8 mouse cellular contexts compared by ENCODE assay signal in genomic region chr11:103133456-103134185, GRCm38 (mm10). TPM values are rescaled to one million over a fixed set of nuclear protein-coding genes. Genes with fewer than 3 reads are reported as not detected.
DNase-seq lines count a peak whose midpoint lies in the region; ATAC-seq and TF ChIP-seq lines count a peak whose summit lies in the region.

No protein-coding gene starts in this region.

- WGBS in bone marrow, adult 2 months, result 50% methylated on average over 6 of the region's 6 CpGs
- WGBS in forebrain, embryonic 16.5 days, result 45% methylated on average over 6 of the region's 6 CpGs
- 77% methylated on average over 6 of the region's 6 CpGs for WGBS in macrophage (ENCODE audit: missing documents)

- peaks cover 37% of the 10 kb centered on the region for H3K79me2 ChIP-seq in macrophage (ENCODE audit: inconsistent target)

- no peak for DNase-seq in left cerebral cortex, adult 2 months (ENCODE audit: extremely low spot score in 1 of 2, low spot score in 2 of 2)
- no peak for DNase-seq in left cerebral cortex, adult 9 months (ENCODE audit: low spot score in 2 of 2)
- no peak for DNase-seq in urinary bladder, postnatal 25 days (ENCODE audit: low spot score)
- no peak for DNase-seq in adrenal gland, adult 18-20 months (ENCODE audit: low spot score in 2 of 2)
- DNase-seq in layer of hippocampus, postnatal 10 days (ENCODE audit: low spot score in 2 of 2), result no peak

- peak overlapping the region; percentile 66 for H3K4me2 ChIP-seq in forebrain, embryonic 16.5 days (ENCODE audit: low read length)

- peak overlapping the region; percentile 42 for H3K4me3 ChIP-seq in left cerebral cortex, adult 2 months
- H3K4me3 ChIP-seq in bone marrow, adult 2 months (replicated peaks; ENCODE audit: control insufficient read depth, low read depth, low read length), result peak overlapping the region; percentile 56
- H3K4me3 ChIP-seq in forebrain, embryonic 16.5 days (replicated peaks; ENCODE audit: low read length), result peak overlapping the region; percentile 43
- H3K4me3 ChIP-seq in macrophage (ENCODE audit: inconsistent target), result peak overlapping the region; percentile 17; the same call in 1 of the 2 replicates

- intact Hi-C loops in left cerebral cortex, adult 2 months (cut with DNase I), result loop anchor here (1.0 kb wide), 1 partner anchor 31 kb away; no protein-coding TSS in a partner anchor

- no peak for TF ChIP-seq POLR2A in bone marrow, adult 2 months (IDR thresholded peaks at IDR 0.05; ENCODE audit: borderline replicate concordance, control insufficient read depth, low read depth, low read length)

- H3K4me1 ChIP-seq in bone marrow, adult 2 months (ENCODE audit: control insufficient read depth, insufficient read depth, low read length), result no peaks in the 10 kb centered on the region
- H3K4me1 ChIP-seq in forebrain, embryonic 16.5 days (replicated peaks; ENCODE audit: control insufficient read depth, insufficient read depth, low read length), result peaks cover 32% of the 10 kb centered on the region

- H3K9ac ChIP-seq in forebrain, embryonic 16.5 days (replicated peaks; ENCODE audit: low read depth, low read length), result peak overlapping the region; percentile 55

- TF ChIP-seq CTCF in left cerebral cortex, adult 2 months (IDR thresholded peaks at IDR 0.05), result no peak
- TF ChIP-seq CTCF in bone marrow, adult 2 months (IDR thresholded peaks at IDR 0.05; ENCODE audit: control insufficient read depth, insufficient read depth, low read length), result no peak

- no peaks in the 10 kb centered on the region for H3K9me3 ChIP-seq in forebrain, embryonic 16.5 days (ENCODE audit: control insufficient read depth, low read length)

- no peaks in the 10 kb centered on the region for H3K36me3 ChIP-seq in forebrain, embryonic 16.5 days (ENCODE audit: control insufficient read depth, insufficient read depth)
- no peaks in the 10 kb centered on the region for H3K36me3 ChIP-seq in macrophage (ENCODE audit: inconsistent target)

- H3K27me3 ChIP-seq in forebrain, embryonic 16.5 days (replicated peaks; ENCODE audit: control insufficient read depth, insufficient read depth, low read length), result no peaks in the 10 kb centered on the region

- peak; percentile 9; the same call in 1 of the 2 replicates for ATAC-seq in forebrain, embryonic 16.5 days

- peak overlapping the region; percentile 98 for H3K27ac ChIP-seq in left cerebral cortex, adult 2 months
- H3K27ac ChIP-seq in bone marrow, adult 2 months (ENCODE audit: control insufficient read depth, insufficient read depth, low read depth, low read length, poor library complexity), result peak overlapping the region; percentile 83
- peak overlapping the region; percentile 79 for H3K27ac ChIP-seq in forebrain, embryonic 16.5 days (ENCODE audit: low read length)
- H3K27ac ChIP-seq in macrophage, result peak overlapping the region; percentile 66

RNA-seq across cellular contexts. Expression of gene Hexim2, which starts 1.4 kb away (rescaled TPM):
- total RNA-seq in left cerebral cortex, adult 2 months (2021), result 10 to 100 TPM; 14.0 to 14.1 TPM
- polyA plus RNA-seq in bone marrow, adult 2 months (2011; ENCODE audit: insufficient read depth, insufficient read length, low replicate concordance, missing spikeins), result 2.8 and 5.7 TPM in 2 replicates
- polyA plus RNA-seq in forebrain, embryonic 16.5 days (2015; fragmentation: Nextera tagmentation; extraction: Ambion mirVana), result 19.9 and 25.9 TPM in 2 replicates
- 10 to 100 TPM in 1 of 26 experiments, 1 to 10 TPM in 25; 2.1 to 11.1 (median 5.4) TPM for total RNA-seq in macrophage (2018; cell fraction: chromatin; rRNA removed)
- 1 to 10 TPM in 24 of 26 experiments, under 1 TPM in 2; 0.91 to 4.9 (median 2.6) TPM for total RNA-seq in macrophage (2018; cell fraction: cytosol; rRNA removed)
- 10 to 100 TPM in 5 of 26 experiments, 1 to 10 TPM in 21; 1.2 to 16.7 (median 6.2) TPM for total RNA-seq in macrophage (2018; cell fraction: nucleus; rRNA removed)
- polyA plus RNA-seq in macrophage (2018), result 0.98 to 2.8 TPM (median 2.6 TPM) in 3 replicates
- total RNA-seq in adrenal gland, adult 18-20 months (2021), result 1 to 10 TPM; 2.8 to 5.6 TPM
- total RNA-seq in layer of hippocampus, postnatal 10 days (2021), result 10 to 100 TPM; 14.4 to 16.9 TPM

RNA-seq across cellular contexts. Expression of gene Hexim1, which starts 17.6 kb away (rescaled TPM):
- 10 to 100 TPM; 49.6 to 50.0 TPM for total RNA-seq in left cerebral cortex, adult 2 months (2021)
- polyA plus RNA-seq in bone marrow, adult 2 months (2011; ENCODE audit: insufficient read depth, insufficient read length, low replicate concordance, missing spikeins), result 14.0 and 21.8 TPM in 2 replicates
- polyA plus RNA-seq in forebrain, embryonic 16.5 days (2015; fragmentation: Nextera tagmentation; extraction: Ambion mirVana), result 3.5 and 4.1 TPM in 2 replicates
- total RNA-seq in macrophage (2018; cell fraction: chromatin; rRNA removed), result 10 to 100 TPM in 22 of 26 experiments, 1 to 10 TPM in 4; 5.4 to 44.3 (median 19.7) TPM
- total RNA-seq in macrophage (2018; cell fraction: cytosol; rRNA removed), result 10 to 100 TPM; 18.2 to 47.9 (median 36.2) TPM
- 10 to 100 TPM; 13.7 to 81.3 (median 44.7) TPM for total RNA-seq in macrophage (2018; cell fraction: nucleus; rRNA removed)
- 18.5 to 31.2 TPM (median 23.4 TPM) in 3 replicates for polyA plus RNA-seq in macrophage (2018)
- 10 to 100 TPM; 71.1 to 83.3 TPM for total RNA-seq in adrenal gland, adult 18-20 months (2021)
- 10 to 100 TPM; 38.0 to 38.7 TPM for total RNA-seq in layer of hippocampus, postnatal 10 days (2021)

RNA-seq across cellular contexts. Expression of gene Acbd4, which starts 32.1 kb away (rescaled TPM):
- 10 to 100 TPM; 72.3 to 88.2 TPM for total RNA-seq in left cerebral cortex, adult 2 months (2021)
- 25.5 and 34.1 TPM in 2 replicates for polyA plus RNA-seq in bone marrow, adult 2 months (2011; ENCODE audit: insufficient read depth, insufficient read length, low replicate concordance, missing spikeins)
- 17.0 and 17.8 TPM in 2 replicates for polyA plus RNA-seq in forebrain, embryonic 16.5 days (2015; fragmentation: Nextera tagmentation; extraction: Ambion mirVana)
- total RNA-seq in macrophage (2018; cell fraction: chromatin; rRNA removed), result 10 to 100 TPM in 19 of 26 experiments, 1 to 10 TPM in 7; 5.0 to 35.6 (median 19.3) TPM
- 10 to 100 TPM in 21 of 26 experiments, 1 to 10 TPM in 5; 6.8 to 26.2 (median 14.3) TPM for total RNA-seq in macrophage (2018; cell fraction: cytosol; rRNA removed)
- total RNA-seq in macrophage (2018; cell fraction: nucleus; rRNA removed), result 10 to 100 TPM in 15 of 26 experiments, 1 to 10 TPM in 11; 4.3 to 28.6 (median 11.3) TPM
- 8.8 to 14.0 TPM (median 10.0 TPM) in 3 replicates for polyA plus RNA-seq in macrophage (2018)
- 100 to 1,000 TPM; 116 to 169 TPM for total RNA-seq in adrenal gland, adult 18-20 months (2021)
- 10 to 100 TPM; 63.1 to 66.1 TPM for total RNA-seq in layer of hippocampus, postnatal 10 days (2021)

RNA-seq across cellular contexts. Expression of gene Plcd3, which starts 32.2 kb away (rescaled TPM):
- 10 to 100 TPM; 16.5 to 19.0 TPM for total RNA-seq in left cerebral cortex, adult 2 months (2021)
- polyA plus RNA-seq in bone marrow, adult 2 months (2011; ENCODE audit: insufficient read depth, insufficient read length, low replicate concordance, missing spikeins), result 2.6 and 5.1 TPM in 2 replicates
- 2.5 and 2.6 TPM in 2 replicates for polyA plus RNA-seq in forebrain, embryonic 16.5 days (2015; fragmentation: Nextera tagmentation; extraction: Ambion mirVana)
- total RNA-seq in macrophage (2018; cell fraction: chromatin; rRNA removed), result 1 to 10 TPM in 2 of 26 experiments, under 1 TPM in 12, not detected in 12; 0.24 to 2.5 (median 0.41) TPM
- total RNA-seq in macrophage (2018; cell fraction: cytosol; rRNA removed), result under 1 TPM in 15 of 26 experiments, not detected in 11; 0.04 to 0.25 (median 0.09) TPM
- 1 to 10 TPM in 1 of 26 experiments, under 1 TPM in 6, not detected in 19; 0.12 to 1.1 (median 0.25) TPM for total RNA-seq in macrophage (2018; cell fraction: nucleus; rRNA removed)
- 0.07 to 0.21 TPM in 2 of 3 replicates, not detected in the other for polyA plus RNA-seq in macrophage (2018)
- total RNA-seq in adrenal gland, adult 18-20 months (2021), result 10 to 100 TPM in 1 of 2 experiments, 1 to 10 TPM in 1; 6.6 to 12.0 TPM
- total RNA-seq in layer of hippocampus, postnatal 10 days (2021), result 10 to 100 TPM; 13.4 to 13.7 TPM

RNA-seq across cellular contexts. Expression of gene Fmnl1, which starts 37.3 kb away (rescaled TPM):
- 100 to 1,000 TPM; 186 to 209 TPM for total RNA-seq in left cerebral cortex, adult 2 months (2021)
- 42.0 and 121 TPM in 2 replicates for polyA plus RNA-seq in bone marrow, adult 2 months (2011; ENCODE audit: insufficient read depth, insufficient read length, low replicate concordance, missing spikeins)
- polyA plus RNA-seq in forebrain, embryonic 16.5 days (2015; fragmentation: Nextera tagmentation; extraction: Ambion mirVana), result 2.7 and 6.7 TPM in 2 replicates
- 100 to 1,000 TPM in 1 of 26 experiments, 10 to 100 TPM in 24, 1 to 10 TPM in 1; 9.8 to 105 (median 44.4) TPM for total RNA-seq in macrophage (2018; cell fraction: chromatin; rRNA removed)
- total RNA-seq in macrophage (2018; cell fraction: cytosol; rRNA removed), result 10 to 100 TPM; 21.5 to 40.9 (median 34.6) TPM
- 10 to 100 TPM; 15.9 to 81.3 (median 30.8) TPM for total RNA-seq in macrophage (2018; cell fraction: nucleus; rRNA removed)
- polyA plus RNA-seq in macrophage (2018), result 29.0 to 47.4 TPM (median 29.5 TPM) in 3 replicates
- total RNA-seq in adrenal gland, adult 18-20 months (2021), result 10 to 100 TPM; 19.8 to 20.9 TPM
- total RNA-seq in layer of hippocampus, postnatal 10 days (2021), result 10 to 100 TPM; 83.4 to 87.0 TPM
